ENCODE assay signal across 8 mouse cellular contexts in the genomic region with DNA sequence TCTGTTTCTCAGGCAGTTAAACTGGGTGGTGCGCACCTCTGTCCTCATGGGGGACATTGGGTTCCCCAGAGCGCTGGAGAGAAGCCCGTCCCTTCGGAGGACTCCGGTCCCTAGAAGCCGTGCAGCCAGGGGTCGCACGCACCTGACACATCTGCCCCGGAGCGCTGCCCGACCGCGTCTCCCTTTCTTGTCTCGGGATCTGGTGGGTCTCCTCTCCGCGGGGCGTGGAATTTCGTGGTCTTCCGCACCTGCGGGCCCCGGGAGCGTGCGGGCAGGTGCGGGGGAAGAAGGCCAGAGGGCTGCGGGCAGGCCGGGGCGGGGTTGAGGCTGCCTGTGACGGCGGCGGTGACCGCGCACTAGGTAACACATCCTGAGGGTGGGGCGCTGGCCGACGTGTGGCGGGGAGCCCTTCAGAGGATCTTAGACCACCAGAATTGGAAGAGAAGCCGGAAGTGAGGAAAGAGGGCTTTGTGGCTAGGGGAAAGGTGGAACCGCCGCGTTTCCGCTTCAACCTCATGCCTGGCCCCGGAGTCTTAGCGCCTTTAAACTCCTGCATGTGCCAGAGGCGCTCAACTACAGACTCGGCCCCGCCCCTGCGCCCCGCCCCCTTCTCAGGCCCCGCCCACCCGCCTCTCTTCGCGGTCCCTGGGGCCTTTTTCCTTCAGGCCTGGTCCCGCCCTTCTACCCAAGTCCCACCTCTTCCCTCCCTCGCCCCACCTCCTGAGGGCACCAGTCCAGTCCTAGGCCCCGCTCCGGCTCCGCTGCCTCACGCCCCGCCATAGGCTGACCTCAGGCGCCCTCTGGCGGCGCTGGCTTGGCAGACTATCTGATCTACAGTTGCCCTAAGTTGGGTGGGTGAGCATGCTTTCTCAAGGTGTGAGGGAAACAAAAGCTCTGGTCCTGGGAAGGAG. TPM values are rescaled to one million over a fixed set of nuclear protein-coding genes. Genes with fewer than 3 reads are reported as not detected.
DNase-seq lines count a peak whose midpoint lies in the region; ATAC-seq lines count a peak whose summit lies in the region.

A gene (minus strand): TSS at position 332 of the 911 bp plus-strand sequence.

- intact Hi-C loops in gastrocnemius, postnatal 14 days (cut with DNase I; ENCODE audit: low total_unique reads), result no loop called here

- peak; percentile 82 for ATAC-seq in inflammation-experienced regulatory T-cells, adult 6 months
- ATAC-seq in megakaryocyte progenitor cell, adult 5-6 weeks (replicated peaks; ENCODE audit: poor library complexity), result peak; percentile 93

- peak; percentile 97 for DNase-seq in adrenal gland, adult 2 months
- DNase-seq in embryo, embryonic 11 days, result peak; percentile 97
- DNase-seq in gastrocnemius, postnatal 14 days, result peak; percentile 96
- DNase-seq in left cerebral cortex, adult 9 months (ENCODE audit: low spot score in 2 of 2), result peak; percentile 75 to 92
- peak; percentile 93 to 95 for DNase-seq in right cerebral cortex, postnatal 10 days (ENCODE audit: low spot score in 2 of 2)
- DNase-seq in urinary bladder, postnatal 14 days (ENCODE audit: low spot score), result peak; percentile 97

RNA-seq across cellular contexts. Expression of the gene that starts here (rescaled TPM):
- under 1 TPM; 0.20 to 0.48 TPM for total RNA-seq in adrenal gland, adult 2 months (2021)
- polyA plus RNA-seq in adrenal gland, adult 2 months (2012; rRNA removed), result not detected in 2 replicates
- total RNA-seq in gastrocnemius, postnatal 14 days (2021), result under 1 TPM; 0.11 to 0.16 TPM
- under 1 TPM; 0.20 to 0.94 (median 0.64) TPM for polyA plus RNA-seq in inflammation-experienced regulatory T-cells, adult 6 months (2017; shearing (Covaris generic))
- total RNA-seq in megakaryocyte progenitor cell, adult 5-6 weeks (2015), result 4.7 and 5.5 TPM in 2 replicates
- total RNA-seq in megakaryocyte progenitor cell, adult 5-6 weeks (2017), result 0.87 and 1.4 TPM in 2 replicates

Comparison
In these comparisons a context has a peak if more than half of its experiments do, and no peak if none do; other contexts are left out.
1. Peak in every context shown above with its lines: DNase-seq and ATAC-seq.
2. Peak in DNase-seq in adrenal gland, adult 2 months; RNA of the gene not detected or under 1 TPM.
3. Peak in DNase-seq in gastrocnemius, postnatal 14 days; RNA of the gene not detected or under 1 TPM.
4. Peak in ATAC-seq in inflammation-experienced regulatory T-cells, adult 6 months; RNA of the gene not detected or under 1 TPM.